Mouse (Mus musculus): ENCODE measurements at regions not wholly inside any gene's neighbourhood (a gene's known extent, or its start where the extent isn't known, plus 50 kb on each side); places are given as distances from the start of the nearest gene placed in this dataset.

- no peak for TF ChIP-seq CTCF (conservative IDR thresholded peaks at IDR 0.05 in 1 of 2, IDR thresholded peaks at IDR 0.05 in 1 of 2; ENCODE audit: low read depth in 2 of 2, low read length in 2 of 2)
- no peak for TF ChIP-seq EP300 (IDR thresholded peaks at IDR 0.05; ENCODE audit: low read length)
- no peak for TF ChIP-seq MAFK (IDR thresholded peaks at IDR 0.05; ENCODE audit: insufficient replicate concordance, low read length)
- TF ChIP-seq MAZ (IDR thresholded peaks at IDR 0.05; ENCODE audit: low read depth, low read length), result no peak
- TF ChIP-seq GABPA (IDR thresholded peaks at IDR 0.05; ENCODE audit: insufficient replicate concordance, low read depth, low read length), result no peak
- TF ChIP-seq POLR2A (IDR thresholded peaks at IDR 0.05; ENCODE audit: low read depth, low read length), result no peak
- no peak for TF ChIP-seq CHD1 (IDR thresholded peaks at IDR 0.05; ENCODE audit: low read depth, low read length)
- TF ChIP-seq USF1 (IDR thresholded peaks at IDR 0.05; ENCODE audit: low read depth, low read length), result no peak
- TF ChIP-seq ZC3H11A (IDR thresholded peaks at IDR 0.05; ENCODE audit: low read depth, low read length), result no peak
- TF ChIP-seq KAT2A (IDR thresholded peaks at IDR 0.05; ENCODE audit: insufficient replicate concordance, low read length), result no peak
- TF ChIP-seq ETS1 (conservative IDR thresholded peaks at IDR 0.05; ENCODE audit: low read depth, low read length), result no peak
Measured at GRCm38 (mm10) chr2:178685211-178685610, 254.9 kb downstream of the Cdh26 start.
